Mouse (Mus musculus) forebrain, embryonic 10.5 days (tissue): ENCODE measurements around the gene Fbxl8. TPM values are rescaled to one million over a fixed set of nuclear protein-coding genes. Genes with fewer than 3 reads are reported as not detected.
"Not testable (repeated sequence)": the region's sequence is repeated elsewhere in the genome, so short reads cannot be mapped to it uniquely, and the experiment has no call there.

Experiments
- DNase-seq: peaks from one replicate; pipeline ENCODE4 v3.0.0-alpha.2; 2017; ENCODE audit warnings: low spot score; ENCODE audit errors: extremely low spot score
- H3K27ac ChIP-seq: fragments of 300-500 bp; sonication (generic); 2 replicates; pipeline ENCODE4 v1.5.1; 2016; ENCODE audit warnings: mild to moderate bottlenecking
- H3K27me3 ChIP-seq: fragments of 300-500 bp; sonication (generic); 2 replicates; pipeline ENCODE4 v1.6.1; 2016; ENCODE audit warnings: mild to moderate bottlenecking; ENCODE audit not compliant: poor library complexity, severe bottlenecking
- H3K36me3 ChIP-seq: fragments of 300-500 bp; sonication (generic); replicated peaks from 2 replicates; pipeline ENCODE4 v1.6.1; 2016; ENCODE audit warnings: mild to moderate bottlenecking, moderate library complexity
- H3K4me1 ChIP-seq: fragments of 300-500 bp; sonication (generic); 2 replicates; pipeline ENCODE4 v1.6.1; 2016
- H3K4me3 ChIP-seq: fragments of 300-500 bp; sonication (generic); 2 replicates; pipeline ENCODE4 v1.5.1; 2016; ENCODE audit warnings: mild to moderate bottlenecking, moderate library complexity
- H3K9me3 ChIP-seq: fragments of 300-500 bp; sonication (generic); 2 replicates; pipeline ENCODE4 v1.6.1; 2016; ENCODE audit warnings: mild to moderate bottlenecking, moderate library complexity
- WGBS: fragments of 180-500 bp; shearing (Covaris S2); methylation state at CpG from one replicate; pipeline ENCODE4 v1.1.7; 2016; 5-methylcytosine and 5-hydroxymethylcytosine counted together
- polyA plus RNA-seq: library from polyadenylated mRNA; unstranded; fragments of >200 nt; fragmentation: Nextera tagmentation; extraction: Ambion mirVana; gene quantifications from 2 replicates; pipeline ENCODE4 v1.2.1, GENCODE M21; 2016

Fbxl8 gene
- polyA plus RNA-seq, 1 experiment from 2014 or later, result 0.55 TPM

DNA sequence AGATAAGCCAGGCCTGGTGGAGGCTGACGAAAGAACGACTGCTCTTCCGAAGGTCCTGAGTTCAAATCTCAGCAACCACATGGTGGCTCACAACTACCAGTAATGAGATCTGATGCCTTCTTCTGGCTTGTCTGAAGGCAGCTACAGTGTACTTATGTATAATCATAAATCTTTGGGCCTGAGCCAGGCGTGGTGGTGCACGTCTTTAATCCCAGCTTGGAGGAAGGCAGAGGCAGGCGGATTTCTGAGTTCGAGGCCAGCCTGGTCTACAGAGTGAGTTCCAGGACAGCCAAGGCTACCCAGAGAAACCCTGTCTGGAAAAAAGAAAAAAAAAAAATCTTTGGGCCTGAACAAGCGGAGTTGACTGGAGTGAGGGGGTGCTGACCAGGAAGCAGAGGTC, 26.9 kb downstream of the Fbxl8 start:
- Histone ChIP-seq H3K4me3 (peak overlapping the region; percentile 65; the same call in 1 of the 2 replicates), H3K4me1 (peaks cover 35% of the 10 kb centered on the region), H3K27me3 (peaks cover 37% of the 10 kb centered on the region)
- H3K27ac ChIP-seq, H3K36me3 ChIP-seq, H3K9me3 ChIP-seq, DNase-seq: not testable (repeated sequence)
- WGBS, result 91% methylated on average over 8 of the region's 8 CpGs

DNA sequence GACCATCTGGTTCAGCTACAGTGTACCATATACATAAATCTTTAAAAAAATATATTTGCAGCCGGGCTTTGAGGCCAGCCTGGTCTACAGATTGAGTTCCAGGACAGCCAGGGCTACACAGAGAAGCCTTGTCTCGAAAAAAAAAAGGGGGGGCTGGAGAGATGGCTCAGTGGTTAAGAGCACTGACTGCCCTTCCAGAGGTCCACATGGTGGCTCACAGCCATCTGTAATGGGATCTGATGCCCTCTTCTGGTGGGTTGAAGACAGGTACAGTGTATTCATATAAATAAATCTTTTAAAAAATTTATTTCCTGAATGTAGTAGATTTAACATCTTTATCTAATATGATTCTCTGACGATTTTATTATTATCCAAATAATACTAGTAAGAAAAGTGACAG, 27.4 kb downstream of the Fbxl8 start:
- H3K27ac ChIP-seq, H3K36me3 ChIP-seq, H3K9me3 ChIP-seq, H3K4me3 ChIP-seq, DNase-seq: not testable (repeated sequence)
- WGBS, result 70% methylated on average over 3 of the region's 3 CpGs
- H3K27me3 ChIP-seq, result peaks cover 34% of the 10 kb centered on the region
- peaks cover 37% of the 10 kb centered on the region for H3K4me1 ChIP-seq

DNA sequence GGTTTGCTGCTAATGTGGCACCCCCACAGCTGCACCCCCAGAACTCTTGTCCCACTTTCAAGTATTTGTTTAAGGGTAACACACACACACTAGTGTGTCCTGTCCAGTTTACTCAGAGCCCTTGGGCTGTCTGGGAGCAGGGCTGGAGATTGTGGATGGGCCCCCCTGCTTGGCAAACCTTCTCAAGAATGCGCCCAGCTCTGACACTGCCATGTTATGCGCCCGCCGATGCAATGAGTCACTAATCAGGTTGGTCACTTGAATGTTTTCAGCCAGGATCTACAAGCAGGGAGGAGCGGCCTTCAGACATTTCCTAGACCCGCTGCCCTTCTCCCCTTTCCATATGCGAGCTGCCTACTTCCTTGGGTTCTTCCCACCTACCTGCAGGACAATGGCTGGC, 28.0 kb downstream of the Fbxl8 start:
- no peak overlapping the region for H3K4me3 ChIP-seq
- WGBS, result 89% methylated on average over 7 of the region's 7 CpGs
- H3K27me3 ChIP-seq, result peaks cover 34% of the 10 kb centered on the region
- H3K4me1 ChIP-seq, result peaks cover 43% of the 10 kb centered on the region
- no peaks in the 10 kb centered on the region for H3K9me3 ChIP-seq
- no peak for DNase-seq
- no peak overlapping the region for H3K27ac ChIP-seq
- no peaks in the 10 kb centered on the region for H3K36me3 ChIP-seq

DNA sequence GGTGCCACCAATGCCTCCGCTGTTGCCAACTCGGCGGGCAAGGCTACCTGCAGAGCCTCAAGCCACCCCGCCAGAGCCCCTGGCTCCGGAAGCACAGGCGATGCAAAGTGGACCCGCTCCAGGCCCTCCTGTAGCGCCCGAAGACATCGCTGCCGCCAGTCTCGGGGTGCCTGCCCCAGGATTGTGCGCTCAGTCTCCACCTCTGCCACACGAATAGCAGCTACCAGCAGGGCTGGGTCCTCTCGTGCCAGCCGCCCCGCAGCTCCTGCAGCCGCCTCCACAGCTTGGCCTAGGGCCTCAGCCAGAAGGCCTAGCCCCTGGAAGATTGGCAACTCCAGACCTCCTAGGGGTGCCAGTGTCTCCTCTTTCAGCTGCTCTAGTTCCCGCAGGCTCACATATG, 29.0 kb downstream of the Fbxl8 start:
- 72% methylated on average over 19 of the region's 19 CpGs for WGBS
- Histone ChIP-seq H3K9me3 (no peaks in the 10 kb centered on the region), H3K4me1 (peaks cover 42% of the 10 kb centered on the region), H3K36me3 (peaks cover 2% of the 10 kb centered on the region), H3K4me3 (no peak overlapping the region), H3K27ac (no peak overlapping the region), H3K27me3 (peaks cover 34% of the 10 kb centered on the region)
- DNase-seq, result no peak

DNA sequence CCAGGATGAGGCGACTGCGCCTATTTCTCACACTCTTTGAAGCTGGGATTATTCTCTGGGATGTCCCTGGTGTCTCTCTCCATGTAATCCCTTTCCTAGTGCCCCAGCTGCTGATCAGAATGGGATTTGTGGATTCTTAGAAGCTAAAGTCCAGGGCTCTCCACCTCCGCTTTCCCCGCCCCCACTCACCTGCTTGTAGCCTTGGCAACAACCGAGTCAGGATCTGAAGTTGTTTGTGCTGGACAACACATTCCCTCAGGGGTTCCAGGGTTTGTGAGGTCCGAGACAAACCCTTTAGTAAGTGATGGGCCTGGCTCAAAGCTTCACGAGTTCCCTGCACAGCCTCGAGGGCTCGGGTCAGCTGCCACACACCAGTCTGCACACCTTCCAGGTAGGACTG, 30.3 kb downstream of the Fbxl8 start:
- Histone ChIP-seq H3K9me3 (no peaks in the 10 kb centered on the region), H3K27me3 (peaks cover 30% of the 10 kb centered on the region), H3K4me3 (peak overlapping the region; percentile 29; the same call in 1 of the 2 replicates), H3K4me1 (peaks cover 39% of the 10 kb centered on the region), H3K36me3 (peaks cover 15% of the 10 kb centered on the region), H3K27ac (no peak overlapping the region)
- WGBS, result 68% methylated on average over 9 of the region's 9 CpGs
- DNase-seq, result no peak

DNA sequence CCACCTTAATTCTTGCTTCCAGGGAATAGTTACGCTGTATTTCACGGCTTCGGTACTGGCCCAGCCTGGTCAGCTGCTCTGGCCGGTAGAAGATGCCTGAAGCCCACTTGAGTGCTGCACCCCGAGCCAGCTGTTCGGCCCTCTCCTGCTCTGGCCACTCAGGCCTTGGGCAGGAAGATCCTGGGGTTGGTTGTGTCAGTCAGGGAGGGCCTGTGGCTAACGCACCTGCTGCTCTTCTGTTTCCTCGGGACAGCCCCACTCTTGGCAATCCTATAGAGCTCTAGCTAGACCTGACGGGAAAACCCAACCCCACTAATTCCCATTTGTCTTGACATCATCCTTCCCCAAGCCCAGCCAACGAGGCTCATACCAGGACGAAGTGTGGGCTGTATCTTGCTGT, 30.8 kb downstream of the Fbxl8 start:
- no peak for DNase-seq
- WGBS, result 70% methylated on average over 11 of the region's 11 CpGs
- peak overlapping the region; percentile 29 for H3K4me3 ChIP-seq

DNA sequence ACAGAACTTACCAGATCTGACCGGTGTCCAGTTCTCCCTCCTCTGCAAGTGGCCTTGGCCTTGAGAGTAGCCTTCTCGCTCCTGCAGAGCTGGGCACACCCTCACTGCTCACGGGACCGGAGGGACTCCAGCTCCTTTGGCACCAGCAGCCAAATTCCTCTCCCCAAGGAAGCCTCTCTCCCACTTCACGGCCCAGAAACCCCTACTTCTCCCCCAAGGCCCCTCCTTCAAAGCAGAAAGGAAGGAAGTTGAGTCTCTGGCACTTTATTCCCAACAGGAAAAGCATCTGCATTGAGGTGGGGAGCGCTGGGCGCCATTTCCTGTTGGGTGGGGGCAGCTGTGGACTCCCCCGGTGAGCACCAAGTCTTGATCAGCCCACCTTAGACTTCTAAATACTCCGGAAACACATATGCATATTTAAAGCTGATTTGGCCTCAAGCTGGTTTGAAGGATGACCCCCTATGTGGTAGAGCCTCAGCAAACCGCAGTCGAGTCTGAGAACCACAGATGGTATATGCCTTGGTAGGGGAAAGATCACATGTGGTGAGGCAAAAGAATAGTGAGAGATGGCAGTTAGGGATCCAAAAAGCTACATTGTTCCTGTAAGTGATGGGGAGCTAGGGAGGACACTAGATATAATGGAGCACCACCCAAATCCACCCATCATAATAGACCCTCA, 31.6 kb downstream of the Fbxl8 start, which contains the start of gene Exoc3l:
TSS of gene Exoc3l (minus strand) at position 207 of the 679 bp plus-strand sequence.
- peaks cover 28% of the 10 kb centered on the region for H3K36me3 ChIP-seq
- DNase-seq, result no peak
- H3K27ac ChIP-seq, result peak within 1 kb of the TSS; percentile 92; the same call in 1 of the 2 replicates
- H3K27me3 ChIP-seq, result peaks cover 17% of the 10 kb centered on the region
- H3K4me1 ChIP-seq, result peaks cover 26% of the 10 kb centered on the region
- no peaks in the 10 kb centered on the region for H3K9me3 ChIP-seq
- 78% methylated on average over 11 of the region's 11 CpGs for WGBS
- H3K4me3 ChIP-seq, result peak within 1 kb of the TSS; percentile 98

More for the DNA sequence above, 30.8 kb downstream of the Fbxl8 start:
- Histone ChIP-seq H3K27me3 (peaks cover 25% of the 10 kb centered on the region), H3K4me1 (peaks cover 34% of the 10 kb centered on the region), H3K27ac (no peak overlapping the region), H3K9me3 (no peaks in the 10 kb centered on the region), H3K36me3 (peaks cover 20% of the 10 kb centered on the region)

DNA sequence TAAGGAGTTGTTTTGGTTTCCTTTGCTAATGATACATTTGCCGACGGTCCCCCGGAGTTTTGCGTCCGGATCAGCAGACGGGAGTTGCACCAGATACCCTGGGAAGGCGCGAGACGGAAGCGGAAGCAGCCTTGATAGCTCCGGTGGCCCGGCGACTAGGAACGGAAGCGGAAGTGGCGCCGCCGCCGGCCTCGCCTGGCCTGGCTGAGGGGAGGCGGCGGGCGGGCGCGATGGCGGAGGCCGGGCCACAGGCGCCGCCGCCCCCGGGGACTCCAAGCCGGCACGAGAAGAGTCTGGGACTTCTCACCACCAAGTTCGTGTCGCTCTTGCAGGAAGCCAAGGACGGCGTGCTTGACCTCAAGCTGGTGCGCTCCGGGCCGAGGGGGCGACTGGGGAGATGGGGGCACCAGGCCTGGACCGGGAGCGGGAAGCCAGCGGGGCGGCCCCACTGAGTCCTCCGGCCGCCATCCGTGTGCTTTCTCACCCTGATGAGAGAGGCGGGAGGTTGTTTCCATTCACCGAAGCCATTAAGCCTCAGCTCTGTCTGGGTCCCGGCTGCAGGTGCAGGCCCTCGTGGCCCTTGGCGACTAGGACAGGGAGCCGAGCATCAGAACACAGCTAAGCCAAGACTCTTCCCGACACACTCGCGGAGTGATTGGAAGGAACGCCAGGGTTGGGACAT, 33.2 kb downstream of the Fbxl8 start, which contains the start of gene E2f4:
TSS of gene E2f4 (plus strand) at position 153 of the 682 bp plus-strand sequence.
- Histone ChIP-seq H3K9me3 (no peaks in the 10 kb centered on the region), H3K27ac (peak within 1 kb of the TSS; percentile 92), H3K27me3 (peaks cover 12% of the 10 kb centered on the region), H3K4me3 (peak within 1 kb of the TSS; percentile 98), H3K4me1 (peaks cover 26% of the 10 kb centered on the region), H3K36me3 (peaks cover 44% of the 10 kb centered on the region)
- peak; percentile 94 for DNase-seq
- under 1% methylated on average over 58 of the region's 58 CpGs for WGBS

DNA sequence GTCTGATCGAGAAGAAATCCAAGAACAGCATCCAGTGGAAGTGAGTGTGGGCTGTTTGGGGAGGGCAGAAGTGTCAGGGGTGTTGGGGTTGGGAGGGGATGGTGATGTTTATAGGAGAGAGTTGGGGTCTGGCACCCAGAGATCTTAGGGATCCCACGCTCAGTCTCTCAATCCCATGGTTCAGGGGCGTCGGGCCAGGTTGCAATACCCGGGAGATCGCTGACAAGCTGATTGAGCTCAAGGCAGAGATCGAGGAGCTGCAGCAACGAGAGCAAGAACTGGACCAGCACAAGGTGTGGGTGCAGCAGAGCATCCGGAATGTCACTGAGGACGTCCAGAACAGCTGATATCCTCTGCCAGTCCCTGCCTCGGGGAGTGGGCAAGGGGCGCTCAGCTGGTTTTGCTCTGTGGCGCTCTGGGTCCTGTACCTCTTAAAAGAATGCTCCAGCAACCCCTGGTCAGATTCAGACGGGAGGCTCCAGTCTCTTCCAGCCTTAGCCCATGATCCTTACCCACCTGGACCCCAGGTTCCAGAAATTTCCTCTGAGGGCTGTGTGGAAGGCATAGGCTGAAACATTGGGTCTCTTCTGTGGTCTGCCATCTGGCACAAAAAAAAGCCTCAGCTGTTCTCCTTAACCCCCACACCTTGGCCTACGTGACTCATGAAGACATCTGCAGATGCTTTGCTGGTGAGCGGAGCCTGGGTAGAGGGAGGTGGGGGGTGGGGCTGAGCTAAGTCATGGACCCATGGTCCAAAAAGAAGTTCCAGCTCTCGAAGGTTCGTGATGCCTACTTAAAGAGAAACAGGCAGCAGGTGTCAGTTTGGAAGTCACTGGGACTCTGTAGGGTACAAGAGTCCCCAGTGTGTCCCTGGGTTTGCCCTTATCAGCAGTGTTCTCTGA, 34.2 kb downstream of the Fbxl8 start:
- H3K36me3 ChIP-seq, result peaks cover 54% of the 10 kb centered on the region
- peak overlapping the region; percentile 92 for H3K27ac ChIP-seq

DNA sequence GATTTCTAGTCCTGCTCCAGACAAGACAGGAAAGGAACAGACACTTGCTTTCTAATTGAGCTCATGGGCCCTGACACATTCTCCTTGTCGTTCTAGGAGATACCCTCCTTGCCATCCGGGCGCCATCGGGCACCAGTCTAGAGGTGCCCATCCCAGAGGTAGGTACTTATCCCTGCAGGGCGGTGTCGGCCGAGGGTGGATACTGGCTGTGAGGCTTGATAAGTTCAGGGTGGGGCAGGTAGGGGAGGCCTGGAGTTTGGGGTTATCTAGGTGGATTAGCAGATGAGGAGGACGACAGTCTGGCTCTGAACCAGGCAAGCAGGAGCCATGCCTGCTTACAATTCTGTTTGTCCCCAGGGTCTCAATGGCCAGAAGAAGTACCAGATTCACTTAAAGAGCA, 35.5 kb downstream of the Fbxl8 start:
- Histone ChIP-seq H3K27ac (no peak overlapping the region), H3K36me3 (peaks cover 67% of the 10 kb centered on the region), H3K27me3 (no peaks in the 10 kb centered on the region), H3K4me1 (peaks cover 31% of the 10 kb centered on the region), H3K4me3 (no peak overlapping the region), H3K9me3 (no peaks in the 10 kb centered on the region)
- 95% methylated on average over 8 of the region's 8 CpGs for WGBS
- DNase-seq, result no peak

More for the DNA sequence above, 34.2 kb downstream of the Fbxl8 start:
- Histone ChIP-seq H3K9me3 (no peaks in the 10 kb centered on the region), H3K27me3 (peaks cover 3% of the 10 kb centered on the region), H3K4me3 (peak overlapping the region; percentile 98), H3K4me1 (peaks cover 23% of the 10 kb centered on the region)
- WGBS, result 70% methylated on average over 18 of the region's 18 CpGs
- no peak for DNase-seq

DNA sequence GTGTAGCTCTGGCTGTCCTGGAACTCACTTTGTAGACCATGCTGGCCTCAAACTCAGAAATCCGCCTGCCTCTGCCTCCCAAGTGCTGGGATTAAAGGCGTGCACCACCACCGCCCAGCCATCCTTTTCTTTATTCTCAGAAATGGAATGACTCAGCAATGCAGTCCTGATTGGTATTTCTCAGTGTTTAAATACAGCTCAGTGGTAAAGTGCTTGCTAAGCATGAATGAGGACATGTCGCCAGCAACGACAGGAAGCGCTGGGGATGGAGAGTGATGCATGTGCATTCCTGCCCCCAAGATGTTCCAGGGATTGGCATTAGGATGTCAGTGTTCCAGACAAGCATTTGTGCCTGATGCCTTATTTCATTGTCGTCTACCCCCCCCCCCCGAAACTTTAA, 38.9 kb downstream of the Fbxl8 start:
- H3K36me3 ChIP-seq, result peaks cover 91% of the 10 kb centered on the region
- no peak overlapping the region for H3K27ac ChIP-seq
- H3K9me3 ChIP-seq, result no peaks in the 10 kb centered on the region
- H3K4me3 ChIP-seq, result no peak overlapping the region
- no peaks in the 10 kb centered on the region for H3K27me3 ChIP-seq
- peaks cover 33% of the 10 kb centered on the region for H3K4me1 ChIP-seq
- 88% methylated on average over 8 of the region's 8 CpGs for WGBS
- no peak for DNase-seq

DNA sequence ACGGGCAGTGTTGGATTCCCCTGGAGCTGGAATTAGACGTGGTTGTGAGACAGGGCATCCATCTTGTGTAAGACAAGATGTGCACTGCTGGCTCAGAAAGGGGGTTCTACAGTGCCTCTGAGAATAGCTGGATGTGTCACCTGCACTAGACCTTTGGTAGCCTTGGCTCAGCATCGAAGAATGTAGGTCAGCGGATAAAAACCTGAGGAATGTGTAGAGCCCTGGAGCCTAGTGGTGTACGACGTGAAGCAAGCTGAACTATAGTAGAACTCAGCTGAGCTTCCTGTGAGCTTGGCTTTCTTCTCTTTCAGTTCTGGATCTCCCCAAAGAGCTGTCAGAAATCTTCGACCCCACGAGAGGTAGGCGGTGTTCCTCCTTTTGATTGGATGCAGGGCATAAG, 39.4 kb downstream of the Fbxl8 start:
- Histone ChIP-seq H3K27ac (no peak overlapping the region), H3K4me3 (no peak overlapping the region), H3K9me3 (no peaks in the 10 kb centered on the region), H3K4me1 (peaks cover 28% of the 10 kb centered on the region), H3K27me3 (no peaks in the 10 kb centered on the region), H3K36me3 (peaks cover 91% of the 10 kb centered on the region)
- 93% methylated on average over 9 of the region's 9 CpGs for WGBS
- DNase-seq, result no peak
